Mouse (Mus musculus) liver, postnatal 0 days (tissue): ENCODE data around the gene Efnb3.
A peak's percentile ranks its signal among the peaks of the same experiment; 100 is the strongest.

ENCODE experiments used
- CTCF ChIP-seq: sonication (generic); IDR thresholded peaks from 2 replicates; pipeline ENCODE4 v1.5.1; 2016; ENCODE audit warnings: antibody characterized with exemption, low read depth
- EP300 ChIP-seq: IDR thresholded peaks from 2 replicates; pipeline ENCODE4 v1.6.1; 2016; ENCODE audit warnings: antibody characterized with exemption, low read depth, mild to moderate bottlenecking

GRCm38 (mm10) chr11:69581147-69581688, 21.2 kb upstream of the Efnb3 start:
- TF ChIP-seq CTCF, result no peak
- peak; percentile 78 for TF ChIP-seq EP300
